Mouse (Mus musculus) monocyte, adult 5-6 weeks (primary cell): ENCODE measurements at regions not wholly inside any gene's neighbourhood (a gene's known extent, or its start where the extent isn't known, plus 50 kb on each side); places are given as distances from the start of the nearest gene placed in this dataset.

ENCODE experiments used
- ATAC-seq: fragments of 153-309, 156-312 bp; replicated peaks from 2 replicates; pipeline ENCODE4 v1.8.0; 2017; ENCODE audit warnings: mild to moderate bottlenecking; ENCODE audit not compliant: low TSS enrichment, insufficient number of reproducible peaks, severe bottlenecking, poor library complexity, low FRiP score

DNA sequence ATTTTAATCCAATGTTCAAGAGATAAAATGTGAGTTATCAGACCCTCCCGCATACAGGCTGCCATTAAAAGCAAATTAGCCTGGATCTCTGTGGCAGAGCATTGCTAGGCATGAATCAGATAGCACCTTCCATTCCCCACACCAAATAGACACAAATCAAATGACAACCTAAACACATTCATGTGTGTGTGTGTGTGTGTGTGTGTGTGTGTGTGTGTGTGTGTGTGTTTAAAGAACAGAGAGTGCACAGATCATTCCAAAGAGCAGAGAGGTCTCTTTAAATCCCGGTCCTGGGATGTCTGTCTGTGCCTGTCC, 226.5 kb upstream of the Arrdc4 start:
- no peak for ATAC-seq

DNA sequence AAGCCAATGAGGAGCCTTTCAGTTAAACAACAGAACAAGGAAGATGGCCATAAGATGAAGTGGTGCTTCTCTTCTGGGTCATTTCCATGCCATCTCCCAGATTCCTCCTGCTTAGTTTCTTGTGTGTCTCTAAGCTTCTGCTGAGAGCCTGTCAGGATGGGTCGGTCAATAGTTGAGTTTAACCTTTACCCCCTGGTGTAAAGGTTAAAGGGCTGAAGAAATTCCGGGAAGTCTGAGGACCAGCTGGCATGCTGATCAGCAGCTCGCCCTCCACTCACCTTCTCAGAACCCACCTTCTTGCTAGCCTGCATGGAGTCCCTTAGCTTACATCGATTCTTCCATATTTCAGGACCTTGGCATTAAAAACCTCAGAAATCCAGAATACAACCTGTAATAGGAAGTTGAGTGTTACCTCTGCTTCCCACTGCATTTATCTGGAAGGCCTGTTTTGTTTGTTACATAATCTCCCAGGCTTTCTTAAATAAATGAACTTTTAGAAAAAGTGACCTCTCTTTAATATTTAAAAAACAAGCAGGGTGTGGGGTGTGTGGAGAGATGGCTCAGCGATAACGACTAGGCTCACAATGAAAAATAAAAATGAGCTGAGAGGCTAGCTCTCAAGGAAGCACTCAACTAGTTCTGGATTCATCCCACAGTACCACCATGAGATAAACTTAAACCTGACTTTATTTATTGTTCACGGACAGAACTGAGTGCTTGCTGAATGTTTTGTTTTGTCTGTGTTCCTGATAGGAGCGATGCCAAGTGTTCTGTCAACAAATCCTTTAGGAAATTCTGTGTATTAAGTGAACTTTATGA, 225.9 kb upstream of the Arrdc4 start:
- no peak for ATAC-seq

DNA sequence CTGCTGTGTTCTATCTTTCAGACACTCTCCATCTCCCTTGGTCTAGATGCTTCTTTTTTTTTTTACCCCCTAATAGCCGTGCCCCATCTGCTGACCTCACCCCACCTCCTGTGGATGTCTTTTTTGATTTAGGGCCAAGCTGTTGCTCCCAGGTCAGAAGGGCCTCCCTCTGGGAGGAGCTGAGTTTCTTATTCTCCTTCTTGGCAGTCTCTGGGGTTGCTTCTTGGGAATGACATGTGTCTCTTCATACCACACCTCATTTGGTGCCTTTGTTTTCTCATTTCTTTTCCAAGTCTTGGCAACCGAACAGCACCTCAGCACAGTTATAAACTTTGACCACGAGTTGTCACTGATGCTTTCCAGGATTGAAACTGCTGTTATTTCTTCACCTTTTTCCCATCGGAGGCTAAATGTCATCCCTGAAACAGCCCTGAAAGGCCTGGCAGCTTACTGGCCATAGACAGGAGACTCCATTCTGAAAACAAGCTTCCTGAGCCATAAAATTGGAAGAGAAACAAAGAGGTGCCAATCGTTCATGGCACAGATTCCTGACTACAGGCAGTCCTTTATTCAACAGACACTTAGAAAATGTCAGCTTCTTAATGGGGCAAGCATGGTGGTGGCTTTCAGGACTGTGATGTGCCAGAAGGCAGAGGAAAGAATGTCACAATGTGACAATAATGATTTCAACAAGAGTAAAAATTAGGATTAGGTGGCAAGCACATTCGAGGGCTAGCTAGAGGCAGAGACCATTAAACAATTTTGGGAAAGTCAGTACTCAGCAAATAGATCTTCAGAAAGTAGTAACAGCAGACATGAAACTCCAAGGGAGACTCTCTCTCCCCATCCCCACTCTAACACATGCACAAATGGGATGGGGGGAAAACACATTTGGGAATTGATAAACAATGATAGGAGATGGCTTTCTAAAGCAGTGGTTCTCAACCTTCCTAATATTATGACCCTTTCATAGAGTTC, 197.1 kb upstream of the Arrdc4 start:
- no peak for ATAC-seq

DNA sequence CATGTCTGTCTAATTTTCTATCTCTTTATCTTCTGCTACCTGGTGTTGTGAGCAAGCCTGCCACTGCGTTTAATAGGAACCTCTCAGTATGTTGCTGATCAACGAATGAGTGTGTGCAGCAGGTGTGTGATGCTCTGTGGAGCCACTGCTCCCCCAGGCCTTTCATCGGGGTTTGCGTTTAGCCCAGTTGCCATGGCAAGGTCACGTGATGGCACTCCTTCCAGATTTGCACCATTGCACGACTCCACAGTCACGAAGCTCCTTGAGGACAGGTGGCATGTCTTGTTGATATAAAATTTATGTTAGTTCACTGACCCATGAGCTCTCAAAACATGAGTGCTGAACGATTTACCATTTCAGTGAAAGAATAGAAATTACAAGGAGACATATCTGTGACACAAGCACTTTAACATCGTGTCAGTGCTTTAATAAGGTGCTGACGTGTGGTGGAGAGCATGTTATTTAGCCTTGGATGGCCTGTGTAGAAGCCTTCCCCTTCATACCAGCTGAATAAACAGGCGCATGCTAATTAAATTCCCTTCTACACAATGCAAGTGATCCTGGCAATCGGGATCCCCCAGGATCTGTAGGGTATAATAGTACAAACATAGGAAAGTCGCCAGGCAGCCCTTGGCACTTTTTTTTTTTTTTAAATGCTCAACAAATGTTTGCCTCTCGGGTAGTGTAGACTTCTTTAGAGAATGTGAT, 181.7 kb upstream of the Arrdc4 start:
- no peak for ATAC-seq

DNA sequence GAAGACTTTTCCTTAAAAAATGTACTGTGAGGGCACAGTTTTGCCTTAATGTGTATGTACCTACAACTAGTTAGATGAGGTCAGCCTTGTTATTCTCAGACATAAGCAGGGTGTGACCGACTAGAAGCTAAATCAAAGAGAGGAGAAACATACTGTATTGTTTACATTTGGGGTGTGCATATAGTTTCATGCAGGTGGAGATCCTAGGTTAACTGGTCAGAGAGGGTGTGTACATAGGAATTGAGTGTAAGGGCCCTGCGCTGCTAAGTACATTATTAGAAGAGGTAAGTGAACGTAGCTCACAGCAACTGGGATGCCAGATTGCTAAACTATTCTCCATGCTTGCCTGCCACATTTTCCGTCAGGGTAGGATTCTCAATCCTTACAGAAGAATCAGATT, 180.6 kb upstream of the Arrdc4 start:
- ATAC-seq = no peak

DNA sequence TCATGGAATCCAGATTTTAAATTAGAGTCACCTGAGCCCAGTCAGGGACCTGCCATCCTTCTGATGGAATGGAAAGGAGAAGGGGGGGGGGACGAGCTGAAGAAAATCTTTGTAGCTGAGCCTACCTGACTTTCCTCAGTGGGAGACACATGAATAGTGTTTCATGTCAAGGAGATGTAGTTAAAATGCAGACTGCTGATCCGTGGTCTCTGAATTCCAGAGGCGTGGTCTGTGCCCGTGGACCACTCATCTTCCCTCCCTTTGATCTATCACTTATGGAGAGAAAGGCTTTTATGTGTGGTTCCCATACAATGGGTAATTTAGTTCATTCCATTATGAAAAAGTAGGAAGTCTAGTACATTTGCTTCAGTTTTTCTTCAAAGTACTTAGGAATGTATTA, 176.6 kb upstream of the Arrdc4 start:
- no peak for ATAC-seq

DNA sequence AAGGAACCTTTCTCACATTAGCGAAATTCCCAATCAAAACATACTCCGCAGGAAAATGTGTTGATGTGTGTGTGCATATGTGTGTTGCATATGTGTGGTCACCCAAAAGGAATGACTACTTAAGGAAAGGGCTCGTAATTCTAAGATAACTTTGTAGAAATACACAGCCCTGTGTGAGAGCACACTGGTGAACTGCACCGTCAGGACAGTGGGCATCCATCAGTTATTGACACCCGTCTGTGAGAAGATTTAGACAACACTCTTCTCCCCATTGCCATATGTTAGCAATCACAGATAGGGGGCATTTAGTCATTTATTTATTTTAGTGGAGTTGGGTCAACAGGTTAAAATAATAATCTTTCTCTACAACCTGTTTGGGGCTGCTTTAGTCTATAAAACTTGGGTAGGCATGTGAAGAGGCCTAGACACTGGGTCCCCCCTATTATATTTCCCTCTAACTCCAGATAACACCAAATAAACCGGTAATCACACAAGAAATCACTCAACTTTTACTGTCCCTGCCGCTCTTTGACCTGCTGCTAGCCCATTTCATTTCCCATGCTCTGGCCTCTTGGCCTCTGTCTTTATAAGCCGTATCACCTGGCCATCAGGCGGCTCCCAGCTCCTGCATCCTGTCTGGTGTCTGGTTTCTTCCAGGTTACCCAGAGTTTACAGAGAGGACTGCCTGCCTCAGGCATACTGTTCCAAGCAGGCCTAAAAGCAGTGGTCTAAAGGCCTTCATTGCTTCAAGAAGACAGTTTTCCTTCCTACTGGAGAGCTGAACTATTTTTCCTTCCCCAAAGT, 169.8 kb upstream of the Arrdc4 start:
- ATAC-seq = no peak

DNA sequence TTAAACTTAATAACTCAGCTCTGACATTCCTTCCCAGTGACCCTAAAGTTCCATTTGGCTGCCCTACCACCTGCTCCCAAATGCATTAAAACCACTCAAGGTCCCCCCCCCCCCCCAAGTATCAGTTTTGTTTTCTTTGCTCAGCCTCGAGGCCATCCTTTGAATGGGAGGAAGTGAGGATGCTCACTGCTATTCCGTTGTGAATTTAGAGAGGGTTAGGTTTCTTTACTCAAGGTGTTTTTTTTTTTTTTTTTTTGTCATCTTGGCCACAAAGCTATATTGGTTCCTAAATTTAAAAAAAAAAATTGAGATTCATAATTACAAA, 168.8 kb upstream of the Arrdc4 start:
- ATAC-seq = no peak

DNA sequence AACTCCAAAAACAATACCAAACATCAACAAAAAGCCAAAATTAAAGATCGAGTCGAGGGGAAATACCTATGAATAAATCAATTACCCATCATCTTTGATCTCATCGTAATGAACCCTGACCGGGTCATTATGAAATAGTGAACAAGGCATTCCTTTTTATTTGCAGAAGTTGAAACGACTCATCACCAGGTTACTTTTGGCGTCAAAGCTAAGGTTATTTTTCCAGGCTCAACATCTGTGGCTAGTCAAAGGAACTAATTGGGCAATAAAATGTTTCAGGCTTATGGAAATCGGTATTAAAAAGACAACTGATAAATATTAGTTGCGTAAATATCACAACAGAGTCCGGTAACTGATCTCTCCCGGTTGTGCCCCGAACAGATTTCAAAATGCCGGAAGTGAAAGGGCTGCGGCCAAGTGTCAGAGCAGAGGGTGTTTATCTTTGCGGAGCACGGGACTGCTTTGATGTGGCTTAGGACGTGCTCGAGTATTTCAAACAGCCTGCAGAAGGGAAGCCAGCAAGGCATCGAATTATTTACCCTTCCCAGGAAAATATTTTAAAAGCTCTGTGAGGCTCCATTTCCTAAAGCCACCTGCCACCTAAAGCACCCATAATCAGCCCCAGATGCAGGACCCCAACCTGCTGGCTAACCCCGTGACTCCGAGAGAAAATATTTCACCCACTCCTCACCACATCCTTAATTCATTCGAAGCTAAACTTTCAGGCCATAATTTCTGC, 168.3 kb upstream of the Arrdc4 start:
- no peak for ATAC-seq

DNA sequence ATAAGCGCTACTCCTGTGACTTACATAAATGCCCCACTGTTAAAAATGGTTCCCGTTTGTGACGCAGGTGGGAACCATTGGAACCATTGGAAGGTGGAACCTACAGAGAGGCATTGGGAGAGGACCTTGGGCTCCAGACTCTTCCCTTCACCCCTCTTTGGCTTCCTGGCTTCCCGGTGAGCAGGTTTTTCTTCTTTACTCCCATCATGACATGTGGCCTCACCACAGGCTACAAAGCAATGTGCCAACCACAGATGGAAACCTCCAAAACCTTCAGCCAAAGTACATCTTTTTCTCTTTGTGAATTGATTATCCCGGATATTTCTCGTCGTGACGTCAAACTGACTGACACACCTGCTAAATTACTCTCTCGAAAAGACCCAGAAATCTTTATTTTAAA, 166.9 kb upstream of the Arrdc4 start:
- no peak for ATAC-seq

DNA sequence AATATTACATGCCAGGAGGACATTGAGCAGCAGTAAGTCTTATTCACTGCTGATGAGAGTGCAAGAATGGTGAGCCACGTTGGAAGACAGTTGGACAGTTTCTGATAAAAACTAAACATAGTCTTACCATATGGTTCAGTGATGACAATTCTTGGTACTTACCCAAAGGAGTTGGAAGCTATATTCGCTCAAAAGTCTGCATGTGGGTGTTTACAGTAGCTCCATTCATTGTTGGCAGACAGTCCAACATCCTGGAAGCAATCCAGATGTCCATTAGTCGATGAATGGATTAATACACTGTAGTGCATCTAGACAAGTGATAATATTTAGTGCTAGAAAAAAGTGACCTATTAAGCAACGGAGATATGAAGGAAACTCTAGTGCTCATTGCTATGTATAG, 165.3 kb upstream of the Arrdc4 start:
- no peak for ATAC-seq

DNA sequence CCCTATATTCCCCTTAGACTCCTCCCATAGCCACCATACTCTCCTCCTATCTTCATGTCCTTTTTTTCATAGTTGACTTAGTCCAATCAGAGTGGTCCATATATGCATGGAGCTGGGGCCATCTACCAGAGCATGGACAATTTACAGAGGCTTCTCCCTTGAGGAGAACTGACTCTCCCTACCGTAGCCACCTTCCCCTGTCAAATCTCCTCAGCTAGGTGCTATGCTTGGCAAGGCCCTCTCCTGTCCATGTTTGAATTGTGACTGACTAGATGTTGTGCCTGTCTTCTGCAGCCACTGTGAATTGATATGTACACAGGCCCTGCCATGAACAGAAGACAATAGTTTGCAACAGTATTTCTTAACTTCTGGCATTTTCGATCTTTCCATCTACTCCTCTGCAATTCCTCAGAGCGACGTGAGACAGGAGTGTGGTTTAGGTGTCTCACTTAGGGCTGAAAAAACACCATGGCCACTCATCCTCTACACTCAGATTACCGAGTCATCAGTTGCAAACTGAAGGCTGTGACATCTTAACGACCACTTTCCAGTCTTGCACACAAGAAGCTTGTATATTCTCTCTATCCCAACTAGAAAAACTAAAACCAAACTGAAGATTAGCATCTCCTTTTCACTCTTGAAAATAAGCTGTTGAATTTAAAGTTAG, 163.1 kb upstream of the Arrdc4 start:
- ATAC-seq = no peak

DNA sequence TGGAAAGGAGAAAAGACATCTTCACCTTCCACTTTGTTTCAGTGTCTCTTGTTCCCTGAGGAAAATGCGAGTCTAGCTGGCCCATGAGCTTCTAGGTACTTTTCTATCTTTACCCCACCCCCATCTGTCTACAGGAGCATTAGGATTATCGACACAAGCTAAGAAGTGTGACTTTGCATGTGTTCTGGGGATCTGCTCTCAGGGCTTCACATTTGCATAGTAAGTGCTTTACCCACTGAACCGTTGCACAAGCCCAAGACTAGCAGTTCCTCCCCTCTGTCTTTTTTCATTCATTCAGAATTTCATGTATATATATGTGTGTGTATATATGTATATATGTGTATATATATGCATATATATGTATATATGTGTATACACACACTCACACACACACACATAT, 162.5 kb upstream of the Arrdc4 start:
- no peak for ATAC-seq

DNA sequence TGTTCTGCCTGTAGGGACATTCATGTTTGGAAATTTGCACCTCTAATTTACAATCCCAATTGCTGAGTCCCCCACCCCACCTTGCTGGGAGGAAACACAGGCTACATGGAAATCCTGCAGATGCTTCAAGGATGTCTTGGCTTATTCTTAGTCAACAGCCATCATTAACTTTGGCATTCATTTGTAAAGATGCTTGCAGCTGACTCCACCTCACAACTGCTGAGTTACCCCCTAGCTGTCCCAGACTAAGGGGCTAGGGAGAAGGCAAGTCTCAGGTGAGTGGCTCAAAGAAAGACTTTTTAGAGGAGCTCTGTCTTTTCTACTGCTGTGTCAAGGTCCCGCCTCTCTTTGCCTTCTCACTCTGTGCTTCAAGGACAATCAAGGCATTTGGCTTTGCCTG, 160.7 kb upstream of the Arrdc4 start:
- no peak for ATAC-seq

DNA sequence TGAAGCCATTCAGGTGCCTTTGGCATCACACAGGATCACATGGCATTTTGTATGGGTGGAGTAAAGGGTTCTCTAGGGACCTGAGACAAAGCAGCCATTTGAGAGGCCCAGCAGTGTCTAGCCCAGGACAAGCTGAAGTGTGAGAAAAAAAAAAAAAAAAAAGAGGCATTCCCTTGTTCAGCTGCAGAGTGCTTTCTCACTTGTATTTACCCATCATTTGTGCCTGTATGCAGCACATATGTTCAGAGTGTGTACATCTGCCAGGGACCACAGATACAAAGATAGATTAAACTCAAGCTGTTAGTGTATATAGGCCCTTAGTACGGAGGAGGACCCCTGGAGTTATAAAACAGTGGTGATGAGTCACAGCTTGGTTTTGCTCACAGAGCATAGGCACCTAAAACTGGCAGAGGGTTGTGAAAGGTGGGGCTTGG, 159.4 kb upstream of the Arrdc4 start:
- no peak for ATAC-seq

DNA sequence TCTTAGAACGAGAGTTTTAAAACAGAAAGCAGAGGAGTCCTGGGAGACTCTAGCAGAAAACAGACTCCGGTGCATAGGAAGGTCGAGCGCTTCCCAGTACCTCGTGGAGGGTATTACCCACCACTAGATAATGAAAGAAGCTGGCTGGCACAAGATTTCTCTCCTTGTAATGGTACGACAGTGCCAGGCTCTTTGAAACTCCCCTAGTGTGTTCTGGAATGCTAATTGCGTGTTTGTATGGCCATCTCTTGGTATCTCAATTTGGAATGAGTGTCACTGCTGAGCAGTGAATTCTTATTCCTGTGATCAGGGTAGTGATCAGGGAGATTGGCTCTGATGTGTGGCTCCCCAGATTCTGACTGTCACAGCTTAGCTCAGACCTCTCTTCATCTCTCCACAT, 158.8 kb upstream of the Arrdc4 start:
- no peak for ATAC-seq

DNA sequence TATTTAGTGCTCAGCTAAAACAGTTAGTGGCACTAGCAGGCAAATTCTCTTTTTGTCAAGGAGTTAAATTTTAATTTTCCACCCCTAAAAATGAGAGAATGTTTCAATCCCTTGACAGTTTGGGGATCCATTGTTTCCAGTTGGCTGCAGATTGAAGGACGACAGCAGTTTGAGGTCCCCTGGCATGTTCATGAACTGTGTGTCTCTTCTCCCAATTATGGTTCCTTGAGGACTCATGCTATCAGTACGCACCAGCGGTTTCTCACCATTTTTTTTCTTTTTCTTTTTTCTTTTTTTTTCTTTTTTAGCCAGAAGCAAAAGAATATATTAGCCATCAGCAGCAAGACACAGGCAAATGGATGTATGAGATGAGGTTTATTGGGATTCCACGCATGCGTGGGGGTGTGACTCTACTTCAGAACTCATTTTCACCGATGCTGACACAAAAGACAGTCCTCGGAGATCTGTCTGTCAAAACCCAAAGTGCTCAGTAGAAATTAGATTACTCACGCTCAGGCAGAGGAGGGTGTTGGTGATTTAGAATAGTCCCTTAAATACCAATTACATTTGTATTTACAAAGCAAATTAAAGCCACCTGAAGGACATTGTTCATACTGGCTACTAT, 157.8 kb upstream of the Arrdc4 start:
- ATAC-seq = no peak
